Mouse (Mus musculus) ES-CJ7 (cell line): ENCODE results near the gene Zfp946.

Experiments
- DNase-seq: peaks from one replicate; pipeline ENCODE4 v3.0.0; 2011; ENCODE audit warnings: low read depth, low spot score

Zfp946 gene

DNA sequence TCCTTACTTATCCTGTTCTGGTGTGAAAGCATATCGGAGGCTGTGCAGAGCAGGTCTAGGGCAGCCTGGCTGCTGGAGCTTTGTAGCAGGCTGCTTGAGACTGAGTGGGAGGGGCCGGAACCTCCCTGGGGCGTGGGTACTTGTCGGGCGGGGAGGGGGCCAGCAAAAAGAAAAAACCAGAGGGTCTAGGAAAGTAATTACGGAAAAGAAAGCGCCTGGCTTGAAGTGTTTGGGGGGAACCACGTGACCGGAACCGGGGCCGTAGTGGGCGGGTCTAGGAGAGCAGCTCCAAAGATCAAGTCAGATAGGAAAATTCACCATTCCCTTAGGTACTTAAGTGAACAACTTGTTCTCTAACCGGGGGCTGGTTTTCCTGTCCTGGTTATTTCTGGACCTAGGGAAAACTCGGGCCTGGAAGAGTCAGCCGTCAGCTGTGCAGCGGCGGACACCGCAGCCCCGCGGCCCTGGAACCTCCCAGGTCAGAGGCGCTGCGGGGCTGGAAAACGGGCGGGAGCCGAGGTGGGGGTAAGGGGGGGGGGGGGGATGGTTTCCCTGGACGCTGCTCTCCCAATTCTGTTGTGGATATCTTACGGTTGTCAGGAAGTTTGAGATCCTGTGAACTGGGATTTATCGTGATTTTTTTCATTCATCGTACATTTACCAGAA lies at the start of gene Zfp946:
Zfp946 (plus strand) TSS at position 271 of the 666 bp plus-strand sequence.
- DNase-seq = peak; percentile 94

DNA sequence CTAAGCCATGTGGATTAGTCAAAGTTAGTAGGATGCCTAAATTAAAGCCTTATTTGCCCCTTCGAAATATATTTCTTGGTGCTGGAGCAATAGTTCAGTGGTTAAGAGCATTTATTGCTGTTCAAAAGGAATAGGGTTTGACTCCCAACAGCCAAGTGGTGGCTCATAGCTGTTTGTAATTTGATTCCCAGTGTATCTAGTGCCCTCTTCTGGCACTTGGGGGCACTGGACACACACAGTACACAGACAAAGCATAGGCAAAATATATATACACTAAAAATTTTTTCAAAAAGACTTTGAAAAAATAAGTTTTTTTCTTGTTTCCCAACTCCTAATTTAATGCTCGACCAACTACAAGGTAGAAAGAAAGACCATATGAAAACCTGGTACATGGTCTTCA lies 13.3 kb upstream of the Zfp946 start:
- peak; percentile 57 for DNase-seq

GRCm38 (mm10) chr17:22417510-22417909 lies 6.5 kb upstream of the Zfp946 start:
- DNase-seq = peak; percentile 61

DNA sequence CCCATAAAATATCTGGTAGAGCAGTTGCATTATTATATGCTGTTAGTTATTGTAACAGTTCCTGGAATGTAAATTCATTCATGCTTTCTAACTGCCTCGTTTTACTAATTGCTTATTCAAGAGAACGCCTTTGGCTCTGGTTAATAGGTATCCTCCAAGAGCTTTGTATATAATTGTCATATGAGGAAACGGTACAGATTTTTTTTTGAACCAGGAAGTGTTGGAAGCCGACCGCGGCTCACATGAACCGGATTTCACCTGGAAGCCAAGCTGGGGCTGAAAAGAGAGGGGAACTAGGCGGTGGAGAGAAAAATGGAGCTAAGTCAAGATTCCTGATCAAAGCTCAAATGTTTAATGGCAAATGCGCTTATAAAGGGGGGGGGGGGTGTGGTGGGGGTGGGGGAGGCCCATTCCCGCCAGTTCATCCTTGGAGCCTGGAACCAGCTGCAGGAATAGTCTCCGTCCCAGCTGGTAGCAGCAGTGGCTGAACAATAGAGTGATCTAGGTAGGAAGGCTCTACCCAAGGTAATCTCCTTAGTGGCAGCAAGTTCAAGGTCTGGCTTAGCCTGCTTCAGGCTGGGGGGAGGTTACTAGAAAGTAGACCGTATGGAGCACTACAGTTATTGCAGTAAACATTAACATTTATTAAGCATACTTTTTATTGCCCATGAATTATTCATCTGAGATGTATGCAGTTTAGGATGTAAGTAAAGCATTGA lies 773 bp downstream of the Zfp946 start:
- DNase-seq = peak; percentile 46

GRCm38 (mm10) chr17:22447684-22448083 lies 23.7 kb downstream of the Zfp946 start:
- no peak for DNase-seq

- peak; percentile 12 for DNase-seq
Measured at GRCm38 (mm10) chr17:22497120-22497519, 73.1 kb downstream of the Zfp946 start.
